Mouse (Mus musculus): ENCODE measurements around the gene Rtn2.

The Rtn2 gene

GRCm38 (mm10) chr7:19344938-19345471 lies 62.6 kb downstream of the Rtn2 start:
- peak; percentile 90 to 98 for DNase-seq (ENCODE audit: low spot score in 2 of 2)

Data from spleen, postnatal 10 days (tissue).